Mouse (Mus musculus) frontal cortex, postnatal 25 days (tissue): ENCODE measurements around the gene Lin7b.
"Not testable (repeated sequence)": the region's sequence is repeated elsewhere in the genome, so short reads cannot be mapped to it uniquely, and the experiment has no call there.

Experiments
- DNase-seq, 2 experiments: peaks; one replicate each; pipeline ENCODE4 v3.0.0; 2022; ENCODE audit warnings: low spot score in 2 of 2

The Lin7b gene

DNA sequence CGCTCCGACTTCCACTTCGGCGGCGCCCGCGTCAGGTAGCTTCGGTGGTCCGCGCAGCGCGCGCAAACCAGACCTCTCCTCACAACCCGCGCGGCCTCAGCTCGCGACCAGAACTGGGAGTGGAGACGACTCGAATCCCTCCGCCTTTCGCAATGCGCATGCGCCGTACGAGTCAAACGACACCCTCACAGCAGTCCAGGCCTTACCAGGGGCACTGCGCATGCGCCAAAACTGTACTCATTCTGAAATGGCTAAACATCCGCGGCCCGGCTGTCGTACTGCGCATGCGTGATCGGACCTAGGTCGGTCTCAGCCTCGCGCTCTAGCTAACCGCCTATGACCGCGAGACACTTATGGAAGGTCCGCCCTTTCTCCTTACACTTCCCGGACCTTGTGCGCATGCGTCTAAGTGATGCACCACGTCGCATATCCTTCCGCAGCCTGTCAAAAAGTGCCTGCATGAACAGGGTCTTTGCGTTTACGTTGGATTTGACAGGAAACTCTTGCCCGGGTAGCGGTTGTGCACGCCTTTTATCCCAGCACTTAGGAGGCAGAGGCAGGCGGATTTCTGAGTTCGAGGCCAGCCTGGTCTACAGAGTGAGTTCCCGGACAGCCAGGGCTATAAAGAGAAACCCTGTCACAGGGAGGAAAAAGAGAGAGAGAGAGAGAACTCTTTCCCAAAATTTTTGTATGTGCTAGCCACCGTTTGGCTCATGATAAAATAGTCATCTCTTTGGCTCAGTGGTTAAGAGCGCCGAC is 25.4 kb upstream of the Lin7b start, which contains the start of gene Snrnp70:
Snrnp70 (minus strand) TSS at position 165 of the 759 bp plus-strand sequence.
- DNase-seq, result peak; percentile 100

DNA sequence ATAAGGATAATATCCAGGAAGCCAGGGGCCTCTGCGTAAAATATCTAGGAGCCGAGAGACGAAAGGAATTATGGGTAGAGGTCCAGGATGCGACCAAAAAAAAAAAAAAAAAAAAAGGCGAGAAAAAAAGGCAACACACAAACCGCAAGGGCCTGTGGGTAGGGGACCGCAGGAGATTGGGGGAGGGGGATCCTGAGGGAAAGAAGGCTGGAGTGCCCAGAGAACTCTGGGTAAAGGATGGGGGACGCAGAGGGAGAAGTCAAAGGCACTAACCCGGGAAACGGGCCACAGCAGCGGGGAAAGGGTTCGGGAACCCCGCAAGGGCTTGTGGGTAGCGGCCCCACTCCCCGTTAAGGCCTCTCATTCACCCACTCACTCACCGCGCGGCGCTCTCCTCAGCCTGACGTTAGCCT is 24.8 kb upstream of the Lin7b start:
- DNase-seq, result no peak

DNA sequence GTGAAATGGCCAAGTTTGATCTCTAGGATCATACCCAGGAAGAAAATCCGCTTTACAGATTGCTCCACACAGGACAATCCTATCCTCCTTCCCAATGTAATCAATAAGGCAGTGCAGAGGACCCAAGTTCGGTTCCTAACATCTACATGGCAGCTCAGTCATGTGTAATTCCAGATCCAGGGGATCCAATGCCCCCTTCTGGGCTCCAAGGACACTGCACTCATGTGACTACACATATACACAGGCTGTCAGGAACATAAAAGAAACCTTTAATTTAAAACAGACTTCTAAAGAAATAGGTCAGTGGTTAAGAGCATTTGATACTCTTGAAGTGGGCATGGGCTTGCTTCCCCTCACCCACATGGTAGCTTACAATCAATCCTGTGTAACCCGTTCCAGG is 15.7 kb upstream of the Lin7b start:
- DNase-seq, result no peak

DNA sequence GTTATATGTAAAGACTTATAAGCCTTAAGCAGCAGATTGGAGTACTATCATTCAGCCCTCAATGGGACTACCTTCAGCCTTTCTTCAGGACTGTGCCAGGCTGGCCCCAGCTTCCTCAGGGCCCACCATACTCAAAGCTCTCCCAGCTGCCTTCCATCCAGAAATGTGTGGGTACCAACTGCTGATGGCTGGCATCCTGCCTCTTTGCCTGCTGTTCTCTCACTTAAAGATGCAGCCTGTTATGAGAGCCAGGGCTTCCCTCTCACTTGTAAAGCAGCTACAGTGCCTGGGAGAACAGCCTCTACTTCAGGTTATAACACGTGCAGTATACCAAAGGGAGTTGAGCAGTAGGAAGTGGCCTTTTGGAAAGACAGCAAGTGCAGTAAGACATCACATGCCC is 5.7 kb upstream of the Lin7b start:
- DNase-seq, result no peak

DNA sequence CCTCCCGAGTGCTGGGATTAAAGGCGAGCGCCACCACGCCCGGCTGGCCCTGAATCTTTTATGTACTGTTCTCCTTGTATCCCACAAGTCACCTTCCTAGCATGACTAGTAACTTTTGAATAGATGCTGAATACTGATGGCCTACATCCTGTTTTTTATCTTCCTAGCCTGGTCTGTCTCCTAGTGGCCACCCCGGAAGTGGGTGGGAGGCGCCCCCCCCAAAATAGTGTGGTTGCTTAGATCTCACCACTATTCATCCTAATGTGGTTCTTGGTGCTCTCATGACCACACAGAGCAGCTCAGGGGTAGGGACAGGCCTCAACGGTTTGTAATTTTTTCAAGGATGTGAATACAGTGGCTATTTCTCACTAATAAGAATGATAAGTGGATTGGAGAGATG is 4.2 kb upstream of the Lin7b start:
- DNase-seq, result no peak

DNA sequence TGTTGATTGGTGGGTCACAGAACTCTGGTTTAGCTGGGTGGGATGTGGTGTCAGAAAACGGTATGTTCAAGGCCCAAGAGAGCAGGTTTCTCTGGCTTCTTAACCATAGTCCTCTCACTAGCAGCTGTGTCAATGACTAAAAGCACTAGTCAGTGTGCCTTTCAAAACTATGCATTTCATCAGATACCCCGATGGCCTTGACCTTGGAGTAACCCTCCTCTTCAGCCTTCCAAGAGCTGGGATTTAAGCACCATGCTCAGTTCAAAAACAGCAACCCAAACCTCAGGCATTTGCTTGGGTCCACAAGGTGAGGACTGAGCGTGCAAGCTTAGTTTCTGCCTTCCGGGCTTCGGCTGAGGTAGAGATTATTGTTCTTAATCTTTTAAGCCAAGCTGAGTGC is 2.0 kb upstream of the Lin7b start:
- DNase-seq, result no peak

DNA sequence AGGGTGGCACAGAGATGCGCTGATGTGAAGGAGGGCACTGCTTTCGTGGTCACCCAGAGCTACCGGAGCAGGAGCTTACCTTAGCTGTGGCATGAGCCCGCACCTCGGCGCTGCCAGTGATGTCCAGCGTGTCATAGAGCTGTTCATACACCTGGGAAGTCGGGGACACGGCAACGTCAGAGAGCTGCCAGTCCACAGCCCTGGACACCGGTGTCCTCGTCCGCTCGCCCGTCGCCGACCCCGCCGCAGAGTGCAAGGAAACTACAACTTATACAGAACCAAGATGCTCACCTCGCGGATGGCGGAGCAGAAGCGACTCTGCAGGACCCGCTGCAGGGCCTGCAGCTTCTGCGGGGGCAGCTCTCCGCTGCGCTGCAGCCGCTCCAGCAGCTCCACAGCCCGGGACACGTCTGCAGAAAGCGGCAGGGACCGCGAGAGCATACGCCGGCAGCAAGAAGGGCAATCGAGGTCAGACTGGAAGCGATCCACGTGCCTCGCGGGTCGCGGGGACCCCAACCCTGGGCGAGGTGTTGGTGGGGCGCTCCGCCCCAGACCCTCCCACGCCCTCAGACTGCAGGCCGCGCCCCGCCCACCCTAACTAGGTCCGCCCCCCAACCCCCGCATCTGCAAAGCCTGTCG is 428 bp downstream of the Lin7b start:
- peak in 1 of 2 experiments; percentile 23 for DNase-seq

DNA sequence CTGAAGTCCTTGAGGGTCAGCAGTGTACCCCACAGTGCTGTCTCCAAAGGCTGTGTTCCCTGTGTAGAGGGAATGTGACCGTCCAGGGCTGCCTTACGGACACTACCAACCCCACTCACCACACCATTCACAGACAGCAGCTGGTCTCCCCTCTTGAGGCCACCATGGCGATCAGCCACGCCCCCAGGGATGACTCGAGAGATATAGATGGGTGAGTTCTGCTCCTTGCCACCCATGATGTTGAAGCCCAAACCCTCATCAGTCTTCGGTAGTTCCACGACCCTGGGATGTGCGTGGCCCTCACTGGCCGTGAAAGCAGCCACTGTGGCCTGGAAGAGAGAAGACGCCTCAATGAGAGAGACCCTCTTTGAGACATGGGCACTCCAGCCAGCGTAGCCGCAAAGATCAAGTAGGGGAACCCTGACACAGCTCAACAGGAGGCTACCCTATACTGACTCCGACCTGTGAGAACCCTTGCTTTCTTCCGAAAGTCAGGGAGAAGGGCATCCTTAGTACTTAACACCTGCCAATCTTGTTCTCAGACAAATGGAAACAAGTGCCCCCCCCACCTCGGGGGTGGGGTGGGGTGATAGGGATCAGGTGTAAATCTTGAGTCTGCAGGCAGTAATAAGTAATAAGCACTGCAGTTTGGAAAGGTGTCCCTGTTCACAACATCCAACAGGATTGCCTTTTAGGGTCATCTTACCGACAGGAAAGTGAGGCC is 1.2 kb downstream of the Lin7b start:
- no peak for DNase-seq

DNA sequence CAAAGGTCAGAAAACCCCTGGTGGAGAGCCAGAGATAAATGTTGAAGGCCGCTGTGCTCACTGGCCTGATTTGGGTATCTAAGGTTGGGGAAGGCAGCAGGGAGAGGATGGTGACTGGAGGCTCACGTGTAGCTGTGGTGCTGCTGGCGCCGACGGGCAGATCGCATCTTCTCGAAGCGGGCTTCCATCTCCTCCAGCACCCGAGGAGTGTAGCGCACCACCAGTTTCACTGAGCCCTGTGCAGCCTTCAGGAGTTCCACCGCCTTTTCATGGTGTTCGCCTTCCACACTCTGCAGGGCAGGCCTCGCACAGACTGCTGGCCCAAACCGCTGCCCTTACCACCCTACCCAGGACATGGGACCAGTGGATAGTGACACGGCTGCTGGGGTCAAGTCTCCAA is 2.2 kb downstream of the Lin7b start:
- no peak for DNase-seq

DNA sequence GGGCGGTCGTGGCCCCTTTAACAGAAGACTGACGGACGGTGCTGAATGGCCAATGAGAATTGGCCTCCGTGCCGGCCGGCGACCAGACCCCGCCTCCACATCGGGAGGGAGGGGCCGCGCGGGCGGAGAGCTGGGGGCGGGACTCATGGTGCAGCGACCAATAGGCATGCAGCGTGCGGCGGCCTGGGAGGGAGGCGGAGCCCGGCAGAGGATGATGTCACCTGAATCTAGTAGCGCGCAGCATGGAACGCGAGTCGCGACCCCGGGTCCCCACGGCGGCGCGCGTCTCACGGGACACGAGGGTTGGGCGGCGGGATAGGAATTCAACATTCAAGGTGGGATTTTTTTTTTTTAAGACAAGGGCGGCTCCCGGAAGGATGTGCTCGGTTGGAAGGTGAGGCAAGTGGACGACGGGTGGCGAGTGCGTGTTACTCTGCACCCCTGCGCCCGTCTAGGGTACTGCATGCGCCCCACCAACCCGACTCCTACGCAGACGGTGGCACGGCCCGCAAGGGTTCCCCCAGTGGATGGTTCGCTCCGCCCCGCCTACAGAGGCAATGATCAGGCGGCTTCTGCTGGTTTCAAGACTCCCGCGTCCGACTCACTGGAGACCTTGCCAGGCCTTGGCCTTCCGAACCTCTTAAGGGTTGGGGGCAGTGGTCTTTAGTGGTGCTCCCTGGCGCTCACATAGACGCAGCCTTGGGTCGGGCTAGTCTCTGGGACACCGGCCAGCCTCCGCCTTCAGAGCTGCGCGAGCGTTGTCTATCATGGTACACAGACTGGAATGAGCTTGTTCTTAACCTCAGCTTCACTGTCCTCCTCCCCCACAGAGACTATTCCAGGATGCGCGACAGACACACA is 3.1 kb downstream of the Lin7b start:
- DNase-seq, result peak; percentile 96 to 97

DNA sequence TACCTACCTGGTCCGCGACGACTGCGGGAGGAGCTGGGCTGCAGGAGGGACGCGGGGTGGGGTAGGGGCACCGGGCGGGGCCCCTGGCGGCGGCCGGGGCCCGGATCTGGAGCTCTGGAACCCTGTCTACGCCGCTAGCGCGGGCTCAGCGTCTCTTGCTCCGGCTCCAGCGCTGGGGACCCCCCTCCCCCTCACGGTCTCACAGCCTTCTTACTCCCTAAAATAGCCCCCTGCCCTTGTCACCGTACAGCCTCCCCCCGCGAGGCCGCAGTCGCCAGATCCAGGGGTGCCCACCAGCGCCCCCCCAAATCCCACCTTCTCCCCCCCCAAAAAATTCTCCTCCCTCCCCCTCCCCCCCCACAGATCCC is 3.7 kb downstream of the Lin7b start, which contains the start of gene Ppfia3:
Ppfia3 (minus strand) TSS at position 368 of the 368 bp plus-strand sequence.
- no peak for DNase-seq

DNA sequence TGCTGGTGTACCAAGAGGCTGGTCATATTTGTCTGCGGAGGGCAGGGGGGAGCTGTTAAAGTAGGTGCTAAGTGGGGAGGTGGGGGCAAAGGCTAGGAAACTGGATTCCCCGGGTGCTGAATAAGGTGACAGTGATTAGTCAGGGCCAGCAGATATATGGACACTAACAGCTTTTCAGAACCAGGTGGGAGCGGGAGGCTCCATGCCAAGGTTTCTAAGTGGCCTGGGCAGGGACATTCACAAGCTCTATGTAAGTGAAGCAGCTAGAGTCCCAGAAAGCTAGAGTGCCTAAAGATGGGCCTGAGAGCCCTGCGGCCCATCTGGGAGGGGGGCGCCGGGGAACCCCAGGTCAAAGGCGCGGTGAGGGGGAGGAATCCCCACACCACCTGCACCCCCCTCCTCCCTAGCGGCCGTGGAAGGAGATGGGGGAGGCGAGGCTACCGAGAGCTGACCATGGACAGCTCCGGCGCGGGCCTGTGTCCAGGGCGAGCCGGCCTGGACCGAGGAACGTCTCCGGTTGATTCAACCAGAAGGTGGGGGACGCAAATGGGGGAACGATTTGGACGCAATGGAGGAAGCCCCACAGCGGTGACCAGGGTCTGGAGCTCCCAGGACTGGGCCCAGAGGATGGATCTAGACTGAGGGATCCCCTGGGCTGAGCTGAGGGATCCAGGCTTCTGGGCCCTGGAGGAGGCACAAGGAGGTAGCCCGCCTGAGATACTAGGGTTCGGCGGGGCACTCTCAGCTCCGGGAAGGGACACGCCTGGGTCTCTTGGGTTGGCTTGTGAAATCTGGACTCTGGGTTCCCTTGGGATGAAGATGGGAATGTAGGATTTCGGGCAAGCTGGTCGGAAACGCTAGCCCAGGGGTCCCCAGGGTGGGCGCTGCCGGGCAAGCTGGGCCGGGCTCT is 4.4 kb downstream of the Lin7b start:
- DNase-seq, result no peak

DNA sequence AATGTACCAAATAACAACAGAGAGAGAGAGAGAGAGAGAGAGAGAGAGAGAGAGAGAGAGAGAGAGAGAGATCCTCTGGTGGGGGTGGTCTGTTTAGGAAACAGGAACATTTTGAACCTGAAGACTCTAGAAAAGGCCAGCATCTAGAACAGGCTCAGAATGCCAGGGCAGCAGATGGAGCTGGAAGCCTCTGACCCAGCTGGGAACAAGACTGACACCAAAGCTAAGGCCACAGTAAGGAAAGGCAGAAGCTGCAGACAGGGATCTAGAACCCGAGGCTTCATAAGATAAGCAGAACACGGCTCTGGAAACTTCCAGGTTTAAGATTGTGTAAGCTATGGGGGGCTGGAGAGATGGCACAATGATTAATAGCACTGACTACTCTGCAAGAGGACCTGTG is 6.4 kb downstream of the Lin7b start:
- no peak for DNase-seq

DNA sequence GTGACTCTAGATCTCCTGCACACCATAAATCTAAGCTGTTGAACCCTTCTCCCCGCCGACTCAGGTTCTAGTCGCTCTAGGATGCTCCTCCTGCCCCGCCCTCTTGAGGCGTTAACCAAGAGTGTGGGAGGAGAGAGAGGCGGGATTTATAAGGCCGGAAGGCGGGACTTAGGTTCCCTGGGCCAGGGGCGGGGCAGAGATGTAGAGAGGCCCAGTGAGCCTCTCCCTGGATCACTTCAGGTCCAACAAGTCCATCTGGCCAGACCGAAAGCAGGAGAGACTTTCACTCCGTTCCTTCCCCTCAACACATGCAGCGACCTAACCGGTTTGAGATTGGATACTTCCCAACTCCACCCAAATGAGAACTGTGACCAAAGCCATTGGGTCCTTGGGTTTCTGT is 7.6 kb downstream of the Lin7b start:
- no peak for DNase-seq

DNA sequence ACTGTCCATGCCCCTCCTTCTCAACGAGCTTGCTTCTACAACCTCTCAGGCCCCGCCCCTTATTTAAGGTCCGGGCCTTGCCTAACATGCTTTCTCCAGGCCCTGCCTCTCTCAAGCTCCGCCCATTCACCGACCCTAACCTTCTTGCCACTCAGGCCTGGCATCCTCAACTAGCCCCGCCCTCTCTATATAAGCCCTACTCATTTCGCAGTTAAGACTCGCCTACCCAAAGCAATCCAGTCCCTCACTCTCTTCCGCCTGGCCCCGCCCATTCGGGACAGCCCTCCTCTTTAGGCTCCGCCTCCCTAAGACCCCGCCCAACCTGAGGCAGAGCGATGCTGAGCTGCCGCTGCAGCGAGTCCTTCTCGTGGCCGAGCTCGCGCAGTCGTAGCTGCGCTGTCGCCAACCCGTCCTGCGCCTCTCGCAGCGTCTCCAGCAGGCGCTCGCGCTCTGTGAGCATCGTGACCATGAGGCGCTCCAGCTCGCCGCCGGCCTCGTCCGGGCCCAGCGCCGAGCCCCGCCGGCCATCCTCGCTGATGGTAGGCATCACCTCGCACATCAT is 9.1 kb downstream of the Lin7b start:
- peak in 1 of 2 experiments; percentile 68 for DNase-seq

DNA sequence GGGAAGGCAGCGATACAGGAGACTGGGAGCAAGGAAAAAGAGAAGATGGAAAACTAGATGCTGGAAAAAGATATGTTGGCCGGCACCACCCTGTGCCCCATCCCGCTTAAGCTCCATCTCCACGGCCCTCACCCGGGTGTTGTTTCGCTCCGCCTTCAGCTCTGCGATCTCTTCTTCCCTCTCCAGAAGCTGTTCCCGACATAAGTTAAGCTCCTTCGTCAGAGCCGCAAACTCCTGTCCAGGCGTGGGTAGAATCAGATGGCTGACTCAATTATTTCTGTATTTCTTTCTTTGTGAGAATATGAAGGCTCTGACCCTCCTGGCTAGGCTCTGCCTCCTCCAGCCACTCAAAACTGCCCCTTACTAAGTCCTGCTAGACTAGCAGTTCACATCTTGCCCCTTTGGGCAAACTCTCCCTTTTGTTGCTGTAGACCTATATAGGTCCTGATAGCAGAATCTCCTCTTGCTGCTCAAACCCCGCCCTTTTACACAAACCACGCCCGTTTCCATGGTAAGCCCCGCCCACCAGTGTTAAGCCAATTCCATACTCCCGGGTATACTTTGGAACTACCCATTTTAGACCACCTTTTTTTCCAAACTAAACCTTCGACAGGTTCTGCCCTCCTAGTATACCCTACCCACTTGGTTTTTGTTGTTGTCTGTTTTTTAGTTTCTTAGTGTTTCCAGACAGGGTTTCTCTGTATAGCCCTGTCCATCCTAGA is 9.8 kb downstream of the Lin7b start:
- DNase-seq, result no peak

DNA sequence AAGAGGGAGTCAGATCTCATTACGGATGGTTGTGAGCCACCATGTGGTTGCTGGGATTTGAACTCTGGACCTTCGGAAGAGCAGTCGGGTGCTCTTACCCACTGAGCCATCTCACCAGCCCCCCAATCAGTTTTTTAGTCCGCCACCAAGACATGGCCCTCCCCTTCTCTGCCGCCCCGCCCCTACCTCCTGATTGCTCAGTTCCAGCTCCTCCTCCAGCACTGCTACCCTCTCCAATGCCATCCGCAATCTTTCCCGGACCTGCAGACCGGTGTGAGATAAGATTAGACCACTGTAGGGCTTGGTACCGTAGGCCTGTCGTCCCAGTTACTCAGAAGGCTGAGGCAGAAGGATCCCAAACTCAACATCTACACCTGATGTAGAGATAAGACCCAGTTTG is 11.3 kb downstream of the Lin7b start:
- not testable (repeated sequence) for DNase-seq

DNA sequence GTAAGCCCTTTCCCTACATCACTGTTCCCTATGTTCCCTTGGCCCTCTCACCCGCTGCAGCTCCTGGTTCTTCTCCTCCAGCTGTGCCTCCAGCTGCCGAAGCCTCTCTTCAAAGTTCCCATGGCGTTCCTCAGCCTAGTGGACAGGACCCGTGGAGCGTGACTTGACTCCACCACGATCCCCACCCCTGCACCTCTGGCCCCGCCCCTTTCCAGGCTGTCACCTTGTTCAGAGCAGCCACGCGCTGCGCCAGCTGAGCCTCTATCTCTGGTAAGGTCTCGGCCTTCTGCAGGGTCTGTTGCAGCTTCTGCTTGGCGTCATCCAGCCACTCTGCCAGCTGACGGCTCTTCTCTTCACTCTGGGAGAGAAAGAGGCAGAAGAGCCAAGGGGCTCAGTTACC is 14.3 kb downstream of the Lin7b start:
- no peak for DNase-seq

DNA sequence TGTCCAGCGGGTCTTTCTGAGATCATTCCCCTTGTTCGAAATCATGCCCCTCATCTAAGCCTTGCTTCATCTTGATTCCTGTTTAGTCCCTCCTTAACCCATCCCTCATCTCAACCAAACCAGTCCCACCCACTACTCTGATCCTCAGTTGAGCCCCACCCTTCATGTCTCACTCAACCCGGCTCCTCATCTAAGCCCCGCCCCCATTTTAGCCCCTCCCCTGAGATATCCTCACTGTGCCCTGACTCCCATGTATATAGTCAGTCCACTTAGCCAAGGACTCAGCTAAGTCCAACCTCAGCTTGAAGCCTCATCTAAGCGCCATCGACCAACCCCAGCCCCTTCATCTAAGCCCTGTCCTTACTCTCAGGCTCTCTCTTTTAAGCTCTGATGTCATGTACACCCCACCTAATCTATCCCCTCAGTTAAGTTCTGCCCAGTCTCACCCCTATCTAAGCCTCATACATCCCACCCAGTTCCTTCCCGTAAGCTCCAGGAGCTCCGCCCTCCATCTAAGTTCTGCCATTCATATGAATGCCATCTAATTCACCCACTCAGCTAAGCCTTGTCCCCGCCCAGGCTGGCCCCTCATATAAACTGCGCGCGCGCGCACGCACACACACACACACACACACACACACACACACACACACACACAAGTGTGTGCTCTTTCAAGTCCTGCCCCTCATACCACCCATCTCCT is 14.9 kb downstream of the Lin7b start:
- no peak for DNase-seq
